22 mouse cellular contexts compared by ENCODE assay signal in the genomic region with DNA sequence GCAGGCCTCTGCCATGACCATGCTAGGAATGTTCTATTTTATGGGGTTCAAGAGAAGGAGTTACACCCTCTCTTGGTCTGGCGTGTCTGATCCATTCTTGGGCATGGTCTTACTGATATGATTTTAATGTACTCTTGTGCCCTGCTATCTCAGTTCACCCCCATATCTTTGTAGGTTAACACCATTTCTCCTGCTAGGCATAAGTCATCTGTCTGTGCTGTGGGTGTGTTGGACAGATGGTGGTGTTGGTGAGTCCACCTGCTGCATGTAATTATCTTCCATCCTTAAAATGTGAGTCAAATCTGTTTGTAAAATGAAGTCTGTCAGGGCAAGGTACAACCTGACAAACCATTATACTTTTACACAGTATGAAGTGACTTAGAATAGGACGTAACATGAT. TPM values are rescaled to one million over a fixed set of nuclear protein-coding genes. Genes with fewer than 3 reads are reported as not detected.
DNase-seq lines count a peak whose midpoint lies in the region; ATAC-seq lines count a peak whose summit lies in the region.
"Had no signal": no experiment of that assay in that cellular context is flagged by ENCODE, and none has a peak within 500 bp of the region (broad histone marks: within the 10 kb centered on the region; RNA-seq: fewer than 3 reads in every experiment).

No protein-coding gene starts in this region.

- 0 out of 2 replicates have a peak, but pooled peaks cover 2% of the 10 kb centered on the region for H3K36me3 ChIP-seq in liver, embryonic 12.5 days
- no peaks in the 10 kb centered on the region for H3K36me3 ChIP-seq in liver, embryonic 13.5 days
- no peaks in the 10 kb centered on the region for H3K36me3 ChIP-seq in hindbrain, embryonic 14.5 days (replicated peaks; ENCODE audit: control insufficient read depth, insufficient read depth)
- no peaks in the 10 kb centered on the region for H3K36me3 ChIP-seq in forebrain, embryonic 11.5 days (ENCODE audit: control insufficient read depth, insufficient read depth, low read length)
- H3K36me3 ChIP-seq: embryonic facial prominence, embryonic 15.5 days; hindbrain, embryonic 15.5 days had no signal

- H3K9me3 ChIP-seq in liver, embryonic 12.5 days (replicated peaks) = no peaks in the 10 kb centered on the region
- H3K9me3 ChIP-seq in liver, embryonic 13.5 days (replicated peaks) = no peaks in the 10 kb centered on the region
- H3K9me3 ChIP-seq in hindbrain, embryonic 14.5 days (ENCODE audit: control insufficient read depth, low read length) = no peaks in the 10 kb centered on the region
- no peaks in the 10 kb centered on the region for H3K9me3 ChIP-seq in forebrain, embryonic 11.5 days (ENCODE audit: control insufficient read depth, low read length)
- H3K9me3 ChIP-seq: embryonic facial prominence, embryonic 15.5 days; forebrain, embryonic 13.5 days; heart, embryonic 13.5 days; hindbrain, embryonic 15.5 days had no signal

- 77% methylated on average over 2 of the region's 2 CpGs for whole genome bisulfite sequencing in liver, embryonic 12.5 days (ENCODE audit: insufficient replicate concordance)
- WGBS in liver, embryonic 13.5 days (ENCODE audit: insufficient replicate concordance) = 59% methylated on average over 2 of the region's 2 CpGs
- 87% methylated on average over 2 of the region's 2 CpGs for WGBS in hindbrain, embryonic 14.5 days
- WGBS in forebrain, embryonic 11.5 days = 100% methylated on average over 2 of the region's 2 CpGs

- H3K9ac ChIP-seq in liver, embryonic 12.5 days = no peak overlapping the region
- H3K9ac ChIP-seq in liver, embryonic 13.5 days = no peak overlapping the region
- H3K9ac ChIP-seq in hindbrain, embryonic 14.5 days = no peak overlapping the region
- no peak overlapping the region for H3K9ac ChIP-seq in forebrain, embryonic 11.5 days (ENCODE audit: low read length)
- H3K9ac ChIP-seq: embryonic facial prominence, embryonic 15.5 days; forebrain, embryonic 13.5 days; forebrain, postnatal 0 days; heart, embryonic 13.5 days; hindbrain, embryonic 15.5 days had no signal

- peaks cover 24% of the 10 kb centered on the region for H3K4me1 ChIP-seq in liver, embryonic 12.5 days
- peaks cover 23% of the 10 kb centered on the region for H3K4me1 ChIP-seq in liver, embryonic 13.5 days (replicated peaks)
- H3K4me1 ChIP-seq in hindbrain, embryonic 14.5 days (replicated peaks; ENCODE audit: control insufficient read depth, insufficient read depth, low read length) = peaks cover 24% of the 10 kb centered on the region
- no peaks in the 10 kb centered on the region; the same call in 1 of the 2 replicates for H3K4me1 ChIP-seq in forebrain, embryonic 11.5 days (replicated peaks; ENCODE audit: control insufficient read depth, insufficient read depth, low read length)

- DNase-seq in cerebellum, adult 9-10 months = peak; percentile 72
- no peak for DNase-seq in cerebellum, postnatal 4 days (ENCODE audit: low spot score in 2 of 2)
- no peak for DNase-seq in liver
- no peak for DNase-seq in liver, embryonic 13.5 days
- DNase-seq in hindbrain, embryonic 14.5 days (ENCODE audit: low spot score) = no peak
- no peak for DNase-seq in forebrain, embryonic 11.5 days (ENCODE audit: low spot score)
- DNase-seq: adrenal gland, adult 8-10 months; adrenal gland, postnatal 36 days; B cell, adult 2 months; cerebellum, adult 11-12 months; cerebellum, adult 9-11 months; embryo, embryonic 11 days; forebrain, postnatal 0 days; gastrocnemius, postnatal 14 days; heart, postnatal 4 days had no signal

- H3K4me2 ChIP-seq in liver, embryonic 12.5 days = no peak overlapping the region
- H3K4me2 ChIP-seq in liver, embryonic 13.5 days = no peak overlapping the region
- H3K4me2 ChIP-seq in hindbrain, embryonic 14.5 days (replicated peaks) = no peak overlapping the region
- no peak overlapping the region for H3K4me2 ChIP-seq in forebrain, embryonic 11.5 days (ENCODE audit: low read depth, low read length, severe bottlenecking)
- H3K4me2 ChIP-seq: embryonic facial prominence, embryonic 15.5 days; forebrain, embryonic 13.5 days; heart, embryonic 13.5 days; hindbrain, embryonic 15.5 days had no signal

- no peaks in the 10 kb centered on the region for H3K27me3 ChIP-seq in liver, embryonic 12.5 days (replicated peaks)
- H3K27me3 ChIP-seq in liver, embryonic 13.5 days = no peaks in the 10 kb centered on the region
- no peaks in the 10 kb centered on the region for H3K27me3 ChIP-seq in hindbrain, embryonic 14.5 days (ENCODE audit: control insufficient read depth, insufficient read depth, low read length)
- no peaks in the 10 kb centered on the region for H3K27me3 ChIP-seq in forebrain, embryonic 11.5 days (ENCODE audit: control insufficient read depth, insufficient read depth, low read length)
- H3K27me3 ChIP-seq: embryonic facial prominence, embryonic 15.5 days; forebrain, embryonic 13.5 days; heart, embryonic 13.5 days; hindbrain, embryonic 15.5 days had no signal

- no peak overlapping the region for H3K4me3 ChIP-seq in liver, embryonic 12.5 days
- no peak overlapping the region for H3K4me3 ChIP-seq in liver, embryonic 13.5 days (replicated peaks)
- H3K4me3 ChIP-seq in hindbrain, embryonic 14.5 days (replicated peaks; ENCODE audit: low read length) = no peak overlapping the region
- no peak overlapping the region for H3K4me3 ChIP-seq in forebrain, embryonic 11.5 days (ENCODE audit: low read depth, low read length)
- H3K4me3 ChIP-seq: embryonic facial prominence, embryonic 15.5 days; forebrain, embryonic 13.5 days; heart, embryonic 13.5 days; hindbrain, embryonic 15.5 days had no signal

- peak; percentile 64 for ATAC-seq in liver, embryonic 12.5 days
- peak; percentile 73 for ATAC-seq in liver, embryonic 13.5 days (ENCODE audit: low read depth)
- 0 out of 2 replicates have a peak, but pooled peaks have one; percentile 17 for ATAC-seq in megakaryocyte progenitor cell, adult 5-6 weeks (replicated peaks; ENCODE audit: poor library complexity)
- no peak for ATAC-seq in hindbrain, embryonic 14.5 days (ENCODE audit: low FRiP score)
- ATAC-seq in forebrain, embryonic 11.5 days (replicated peaks; ENCODE audit: low FRiP score) = no peak
- ATAC-seq: CD4-positive, CD25-positive, alpha-beta regulatory T cell, adult 4 months; forebrain, embryonic 13.5 days; forebrain, postnatal 0 days had no signal

- no peak overlapping the region for H3K27ac ChIP-seq in liver, embryonic 12.5 days
- no peak overlapping the region for H3K27ac ChIP-seq in liver, embryonic 13.5 days
- H3K27ac ChIP-seq in hindbrain, embryonic 14.5 days = no peak overlapping the region
- H3K27ac ChIP-seq in forebrain, embryonic 11.5 days (ENCODE audit: low read depth, low read length) = no peak overlapping the region
- H3K27ac ChIP-seq: embryonic facial prominence, embryonic 15.5 days; forebrain, embryonic 13.5 days; heart, embryonic 13.5 days; hindbrain, embryonic 15.5 days had no signal

RNA-seq across cellular contexts. Expression of gene Hbp1, which starts 42.9 kb away (rescaled TPM):
- polyA plus RNA-seq in liver, embryonic 12.5 days (2016; fragmentation: Nextera tagmentation; extraction: Ambion mirVana) = 33.7 and 36.6 TPM in 2 replicates
- 33.3 and 38.7 TPM in 2 replicates for polyA plus RNA-seq in liver, embryonic 13.5 days (2015; fragmentation: Nextera tagmentation; extraction: Ambion mirVana)
- total RNA-seq in megakaryocyte progenitor cell, adult 5-6 weeks (2015) = 48.7 and 52.9 TPM in 2 replicates
- total RNA-seq in megakaryocyte progenitor cell, adult 5-6 weeks (2017) = 43.6 and 46.8 TPM in 2 replicates
- 49.0 and 51.5 TPM in 2 replicates for polyA plus RNA-seq in hindbrain, embryonic 14.5 days (2014; fragmentation: Nextera tagmentation; extraction: Ambion mirVana)
- 80.8 and 87.1 TPM in 2 replicates for polyA plus RNA-seq in forebrain, embryonic 11.5 days (2014; fragmentation: Nextera tagmentation; extraction: Ambion mirVana)

Comparison
In these comparisons a context has a peak if more than half of its experiments do, and no peak if none do; other contexts are left out.
1. ATAC-seq: peak in liver, embryonic 12.5 days (single experiment), liver, embryonic 13.5 days (single experiment) and megakaryocyte progenitor cell, adult 5-6 weeks (single experiment); none in hindbrain, embryonic 14.5 days (single experiment) and forebrain, embryonic 11.5 days (single experiment).